Mouse (Mus musculus): ENCODE data around the gene Fto. TPM values are rescaled to one million over a fixed set of nuclear protein-coding genes. Genes with fewer than 3 reads are reported as not detected.

Gene Fto
- polyA plus RNA-seq, 1 experiment from 2014 or later = 149 TPM

GRCm38 (mm10) chr8:91378846-91379499 is 65.6 kb downstream of the Fto start:
- no peaks in the 10 kb centered on the region for H3K36me3 ChIP-seq (replicated peaks; ENCODE audit: control insufficient read depth, insufficient read depth)
- H3K27me3 ChIP-seq (ENCODE audit: control insufficient read depth, insufficient read depth, low read length) = peaks cover 8% of the 10 kb centered on the region
- H3K4me3 ChIP-seq (replicated peaks; ENCODE audit: low read length) = no peak overlapping the region
- H3K4me1 ChIP-seq (replicated peaks; ENCODE audit: control insufficient read depth, insufficient read depth, low read length) = peaks cover 37% of the 10 kb centered on the region
- H3K27ac ChIP-seq = no peak overlapping the region
- ATAC-seq (ENCODE audit: low FRiP score) = peak; percentile 61; the same call in 1 of the 2 replicates
- H3K9ac ChIP-seq = no peak overlapping the region
- DNase-seq (ENCODE audit: low spot score) = peak; percentile 87
- no peaks in the 10 kb centered on the region for H3K9me3 ChIP-seq (ENCODE audit: control insufficient read depth, low read length)
- WGBS = 67% methylated on average over 13 of the region's 13 CpGs
- no peak overlapping the region for H3K4me2 ChIP-seq (replicated peaks)

GRCm38 (mm10) chr8:91380796-91381542 is 67.6 kb downstream of the Fto start:
- H3K4me3 ChIP-seq (replicated peaks; ENCODE audit: low read length) = no peak overlapping the region
- peaks cover 8% of the 10 kb centered on the region for H3K27me3 ChIP-seq (ENCODE audit: control insufficient read depth, insufficient read depth, low read length)
- no peaks in the 10 kb centered on the region for H3K36me3 ChIP-seq (replicated peaks; ENCODE audit: control insufficient read depth, insufficient read depth)
- peak overlapping the region; percentile 26; the same call in 1 of the 2 replicates for H3K27ac ChIP-seq
- ATAC-seq (ENCODE audit: low FRiP score) (no peak), DNase-seq (ENCODE audit: low spot score) (no peak)
- peaks cover 28% of the 10 kb centered on the region for H3K4me1 ChIP-seq (replicated peaks; ENCODE audit: control insufficient read depth, insufficient read depth, low read length)
- H3K4me2 ChIP-seq (replicated peaks) = no peak overlapping the region
- no peaks in the 10 kb centered on the region for H3K9me3 ChIP-seq (ENCODE audit: control insufficient read depth, low read length)
- 24% methylated on average over 10 of the region's 10 CpGs for WGBS
- H3K9ac ChIP-seq = peak overlapping the region; percentile 16; the same call in 1 of the 2 replicates

- no peak for ATAC-seq (ENCODE audit: low FRiP score)
- H3K9me3 ChIP-seq (ENCODE audit: control insufficient read depth, low read length) = no peaks in the 10 kb centered on the region
- H3K27ac ChIP-seq = peak overlapping the region; percentile 26; the same call in 1 of the 2 replicates
- H3K4me3 ChIP-seq (replicated peaks; ENCODE audit: low read length) = no peak overlapping the region
- H3K4me2 ChIP-seq (replicated peaks) = no peak overlapping the region
- peak overlapping the region; percentile 16; the same call in 1 of the 2 replicates for H3K9ac ChIP-seq
- DNase-seq (ENCODE audit: low spot score) = no peak
- 15% methylated on average over 7 of the region's 7 CpGs for whole genome bisulfite sequencing
- no peaks in the 10 kb centered on the region for H3K36me3 ChIP-seq (replicated peaks; ENCODE audit: control insufficient read depth, insufficient read depth)
- peaks cover 8% of the 10 kb centered on the region for H3K27me3 ChIP-seq (ENCODE audit: control insufficient read depth, insufficient read depth, low read length)
- H3K4me1 ChIP-seq (replicated peaks; ENCODE audit: control insufficient read depth, insufficient read depth, low read length) = peaks cover 27% of the 10 kb centered on the region
Measured at GRCm38 (mm10) chr8:91381543-91382106, 68.3 kb downstream of the Fto start.

- no peak overlapping the region for H3K9ac ChIP-seq
- H3K4me2 ChIP-seq (replicated peaks) = no peak overlapping the region
- no peak for DNase-seq (ENCODE audit: low spot score)
- H3K4me3 ChIP-seq (replicated peaks; ENCODE audit: low read length) = no peak overlapping the region
- H3K27ac ChIP-seq = no peak overlapping the region
- no peaks in the 10 kb centered on the region for H3K36me3 ChIP-seq (replicated peaks; ENCODE audit: control insufficient read depth, insufficient read depth)
- no peak for ATAC-seq (ENCODE audit: low FRiP score)
- WGBS = 78% methylated on average over 3 of the region's 3 CpGs
- peaks cover 24% of the 10 kb centered on the region for H3K4me1 ChIP-seq (replicated peaks; ENCODE audit: control insufficient read depth, insufficient read depth, low read length)
- H3K9me3 ChIP-seq (ENCODE audit: control insufficient read depth, low read length) = no peaks in the 10 kb centered on the region
- no peaks in the 10 kb centered on the region for H3K27me3 ChIP-seq (ENCODE audit: control insufficient read depth, insufficient read depth, low read length)
Measured at GRCm38 (mm10) chr8:91383210-91383609, 69.9 kb downstream of the Fto start.

GRCm38 (mm10) chr8:91383811-91384210 is 70.5 kb downstream of the Fto start:
- no peaks in the 10 kb centered on the region for H3K9me3 ChIP-seq (ENCODE audit: control insufficient read depth, low read length)

GRCm38 (mm10) chr8:91384389-91384788 is 71.1 kb downstream of the Fto start:
- no peaks in the 10 kb centered on the region for H3K36me3 ChIP-seq (replicated peaks; ENCODE audit: control insufficient read depth, insufficient read depth)
- peaks cover 22% of the 10 kb centered on the region for H3K4me1 ChIP-seq (replicated peaks; ENCODE audit: control insufficient read depth, insufficient read depth, low read length)
- WGBS = 86% methylated on average over 3 of the region's 3 CpGs

More at GRCm38 (mm10) chr8:91383811-91384210, 70.5 kb downstream of the Fto start:
- no peak overlapping the region for H3K9ac ChIP-seq
- H3K4me3 ChIP-seq (replicated peaks; ENCODE audit: low read length) = no peak overlapping the region
- no peaks in the 10 kb centered on the region for H3K27me3 ChIP-seq (ENCODE audit: control insufficient read depth, insufficient read depth, low read length)
- no peak for ATAC-seq (ENCODE audit: low FRiP score)
- no peak overlapping the region for H3K4me2 ChIP-seq (replicated peaks)
- 39% methylated on average over 11 of the region's 11 CpGs for WGBS
- no peaks in the 10 kb centered on the region for H3K36me3 ChIP-seq (replicated peaks; ENCODE audit: control insufficient read depth, insufficient read depth)
- DNase-seq (ENCODE audit: low spot score) = no peak
- H3K4me1 ChIP-seq (replicated peaks; ENCODE audit: control insufficient read depth, insufficient read depth, low read length) = peaks cover 24% of the 10 kb centered on the region
- H3K27ac ChIP-seq = no peak overlapping the region

GRCm38 (mm10) chr8:91385808-91386207 is 72.5 kb downstream of the Fto start:
- Histone ChIP-seq H3K27me3 (ENCODE audit: control insufficient read depth, insufficient read depth, low read length) (no peaks in the 10 kb centered on the region), H3K4me3 (replicated peaks; ENCODE audit: low read length) (no peak overlapping the region), H3K4me2 (replicated peaks) (no peak overlapping the region), H3K9me3 (ENCODE audit: control insufficient read depth, low read length) (no peaks in the 10 kb centered on the region), H3K9ac (no peak overlapping the region), H3K4me1 (replicated peaks; ENCODE audit: control insufficient read depth, insufficient read depth, low read length) (peaks cover 18% of the 10 kb centered on the region), H3K36me3 (replicated peaks; ENCODE audit: control insufficient read depth, insufficient read depth) (no peaks in the 10 kb centered on the region), H3K27ac (no peak overlapping the region)
- DNase-seq (ENCODE audit: low spot score) = no peak
- WGBS = 94% methylated on average over 7 of the region's 7 CpGs
- no peak for ATAC-seq (ENCODE audit: low FRiP score)

More at GRCm38 (mm10) chr8:91384389-91384788, 71.1 kb downstream of the Fto start:
- Histone ChIP-seq H3K9ac (no peak overlapping the region), H3K9me3 (ENCODE audit: control insufficient read depth, low read length) (no peaks in the 10 kb centered on the region), H3K27me3 (ENCODE audit: control insufficient read depth, insufficient read depth, low read length) (no peaks in the 10 kb centered on the region), H3K4me2 (replicated peaks) (no peak overlapping the region), H3K27ac (no peak overlapping the region), H3K4me3 (replicated peaks; ENCODE audit: low read length) (no peak overlapping the region)
- DNase-seq (ENCODE audit: low spot score) = no peak
- ATAC-seq (ENCODE audit: low FRiP score) = no peak

GRCm38 (mm10) chr8:91390369-91391020 is 77.2 kb downstream of the Fto start:
- H3K4me1 ChIP-seq (replicated peaks; ENCODE audit: control insufficient read depth, insufficient read depth, low read length) = no peaks in the 10 kb centered on the region; the same call in none of the 2 replicates
- no peaks in the 10 kb centered on the region for H3K36me3 ChIP-seq (replicated peaks; ENCODE audit: control insufficient read depth, insufficient read depth)
- H3K9me3 ChIP-seq (ENCODE audit: control insufficient read depth, low read length) = no peaks in the 10 kb centered on the region
- DNase-seq (ENCODE audit: low spot score) (no peak), ATAC-seq (ENCODE audit: low FRiP score) (no peak)
- H3K27ac ChIP-seq = no peak overlapping the region
- no peak overlapping the region for H3K4me2 ChIP-seq (replicated peaks)
- H3K27me3 ChIP-seq (ENCODE audit: control insufficient read depth, insufficient read depth, low read length) = no peaks in the 10 kb centered on the region
- no peak overlapping the region for H3K9ac ChIP-seq
- H3K4me3 ChIP-seq (replicated peaks; ENCODE audit: low read length) = no peak overlapping the region
- 70% methylated on average over 9 of the region's 9 CpGs for WGBS

GRCm38 (mm10) chr8:91392261-91392660 is 78.9 kb downstream of the Fto start:
- H3K27me3 ChIP-seq (ENCODE audit: control insufficient read depth, insufficient read depth, low read length) = no peaks in the 10 kb centered on the region
- H3K9me3 ChIP-seq (ENCODE audit: control insufficient read depth, low read length) = no peaks in the 10 kb centered on the region
- no peaks in the 10 kb centered on the region for H3K36me3 ChIP-seq (replicated peaks; ENCODE audit: control insufficient read depth, insufficient read depth)
- DNase-seq (ENCODE audit: low spot score) (no peak), ATAC-seq (ENCODE audit: low FRiP score) (no peak)
- 79% methylated on average over 7 of the region's 7 CpGs for WGBS
- no peak overlapping the region for H3K4me3 ChIP-seq (replicated peaks; ENCODE audit: low read length)
- no peaks in the 10 kb centered on the region; the same call in none of the 2 replicates for H3K4me1 ChIP-seq (replicated peaks; ENCODE audit: control insufficient read depth, insufficient read depth, low read length)
- H3K9ac ChIP-seq = no peak overlapping the region
- H3K4me2 ChIP-seq (replicated peaks) = no peak overlapping the region
- no peak overlapping the region for H3K27ac ChIP-seq

All from hindbrain, embryonic 14.5 days (tissue).